Mouse (Mus musculus): ENCODE results near the gene Ptprq.

DNA sequence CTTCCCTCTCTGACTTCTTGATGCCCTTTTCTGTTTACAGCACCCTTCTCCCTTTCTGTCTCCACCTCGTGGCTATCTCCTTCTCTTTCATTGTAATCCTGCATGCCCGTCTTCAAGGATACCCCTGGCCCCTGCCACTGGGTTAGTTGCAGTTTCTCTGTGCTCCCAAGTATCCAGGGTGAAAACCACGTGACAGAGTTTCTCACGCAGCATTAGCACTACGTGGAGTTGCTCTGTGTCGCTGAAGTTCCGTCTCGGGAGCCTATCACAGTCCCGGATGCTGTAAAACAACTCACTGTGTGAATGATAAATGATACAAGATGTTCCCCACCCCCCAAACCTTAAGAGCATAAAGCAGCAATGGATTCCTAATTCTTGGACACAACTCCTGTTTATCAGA, 26.9 kb upstream of the Ptprq start:
- TF ChIP-seq CTCF (IDR thresholded peaks at IDR 0.05; ENCODE audit: low read depth), result no peak
- TF ChIP-seq EP300 (IDR thresholded peaks at IDR 0.05; ENCODE audit: low read depth), result no peak
